Mouse (Mus musculus): ENCODE measurements around the gene Ddx27.

- no peak for TF ChIP-seq CTCF (IDR thresholded peaks at IDR 0.05; ENCODE audit: borderline replicate concordance, insufficient read depth, low read depth, low read length)
- TF ChIP-seq POLR2A (IDR thresholded peaks at IDR 0.05; ENCODE audit: borderline replicate concordance, insufficient read depth, low read length): no peak
These were observed 43.9 kb downstream of the Ddx27 start for GRCm38 (mm10) chr2:167058814-167059387.

All from cerebellum, adult 2 months (tissue).